Mouse (Mus musculus): ENCODE data around the gene Fbxl13. TPM values are rescaled to one million over a fixed set of nuclear protein-coding genes. Genes with fewer than 3 reads are reported as not detected.

Fbxl13 gene
- polyA plus RNA-seq, 1 experiment from 2014 or later = 0.18 TPM

- ATAC-seq = peak; percentile 68
- Histone ChIP-seq H3K27me3 (replicated peaks; ENCODE audit: control insufficient read depth, insufficient read depth, low read length) (no peaks in the 10 kb centered on the region), H3K4me3 (replicated peaks; ENCODE audit: low read length) (no peak within 1 kb of the TSS), H3K27ac (ENCODE audit: low read length) (no peak within 1 kb of the TSS), H3K4me2 (ENCODE audit: low read length) (no peak within 1 kb of the TSS), H3K9ac (replicated peaks; ENCODE audit: low read depth, low read length) (no peak within 1 kb of the TSS), H3K4me1 (replicated peaks; ENCODE audit: control insufficient read depth, insufficient read depth, low read length) (no peaks in the 10 kb centered on the region), H3K36me3 (ENCODE audit: control insufficient read depth, insufficient read depth) (no peaks in the 10 kb centered on the region), H3K9me3 (ENCODE audit: control insufficient read depth, low read length) (no peaks in the 10 kb centered on the region)
- 64% methylated on average over 17 of the region's 17 CpGs for WGBS
These were observed 101.8 kb downstream of the Fbxl13 start, which contains the start of gene Lrrc17 for GRCm38 (mm10) chr5:21543409-21544201. TSS of gene Lrrc17 (plus strand) at chr5:21543559.

GRCm38 (mm10) chr5:21542226-21542625 is 103.2 kb downstream of the Fbxl13 start:
- Histone ChIP-seq H3K4me3 (replicated peaks; ENCODE audit: low read length) (no peak overlapping the region), H3K4me1 (replicated peaks; ENCODE audit: control insufficient read depth, insufficient read depth, low read length) (no peaks in the 10 kb centered on the region), H3K4me2 (ENCODE audit: low read length) (no peak overlapping the region), H3K27ac (ENCODE audit: low read length) (no peak overlapping the region), H3K36me3 (ENCODE audit: control insufficient read depth, insufficient read depth) (no peaks in the 10 kb centered on the region), H3K27me3 (replicated peaks; ENCODE audit: control insufficient read depth, insufficient read depth, low read length) (no peaks in the 10 kb centered on the region), H3K9me3 (ENCODE audit: control insufficient read depth, low read length) (no peaks in the 10 kb centered on the region), H3K9ac (replicated peaks; ENCODE audit: low read depth, low read length) (no peak overlapping the region)
- no peak for ATAC-seq
- 86% methylated on average over 4 of the region's 4 CpGs for WGBS

DNA sequence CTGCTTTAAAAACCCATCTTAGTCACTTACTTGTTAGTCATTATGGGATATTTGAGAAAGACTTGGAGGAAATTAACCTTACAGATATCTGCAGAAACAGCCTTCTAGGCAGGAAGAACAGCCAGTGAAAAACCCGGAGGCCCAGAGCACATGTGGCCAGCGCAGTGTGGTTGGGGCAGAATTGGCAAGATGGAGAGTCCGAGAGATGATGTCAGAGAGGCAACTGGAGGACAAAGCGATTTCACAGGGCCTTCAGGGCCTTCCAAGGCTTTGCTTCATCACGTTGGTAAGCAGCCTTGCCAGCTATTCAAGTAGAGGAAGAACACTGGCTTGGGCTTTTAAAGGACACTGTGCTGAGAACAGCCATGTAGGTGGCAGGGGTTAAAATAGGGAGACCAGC is 112.5 kb downstream of the Fbxl13 start:
- H3K4me2 ChIP-seq (ENCODE audit: low read length) = no peak overlapping the region
- H3K4me3 ChIP-seq (replicated peaks; ENCODE audit: low read length) = no peak overlapping the region
- no peak for ATAC-seq
- H3K36me3 ChIP-seq (ENCODE audit: control insufficient read depth, insufficient read depth) = no peaks in the 10 kb centered on the region
- H3K4me1 ChIP-seq (replicated peaks; ENCODE audit: control insufficient read depth, insufficient read depth, low read length) = no peaks in the 10 kb centered on the region
- no peaks in the 10 kb centered on the region for H3K27me3 ChIP-seq (replicated peaks; ENCODE audit: control insufficient read depth, insufficient read depth, low read length)
- H3K9ac ChIP-seq (replicated peaks; ENCODE audit: low read depth, low read length) = no peak overlapping the region
- 86% methylated on average over 5 of the region's 5 CpGs for WGBS
- H3K27ac ChIP-seq (ENCODE audit: low read length) = no peak overlapping the region
- H3K9me3 ChIP-seq (ENCODE audit: control insufficient read depth, low read length) = peaks cover 2% of the 10 kb centered on the region; the same call in 1 of the 2 replicates

GRCm38 (mm10) chr5:21532126-21532525 is 113.3 kb downstream of the Fbxl13 start:
- WGBS = 85% methylated on average over 2 of the region's 2 CpGs
- no peak for ATAC-seq

GRCm38 (mm10) chr5:21529110-21529720 is 116.2 kb downstream of the Fbxl13 start:
- ATAC-seq = no peak
- Histone ChIP-seq H3K36me3 (ENCODE audit: control insufficient read depth, insufficient read depth) (no peaks in the 10 kb centered on the region), H3K4me2 (ENCODE audit: low read length) (no peak overlapping the region), H3K27me3 (replicated peaks; ENCODE audit: control insufficient read depth, insufficient read depth, low read length) (no peaks in the 10 kb centered on the region), H3K4me1 (replicated peaks; ENCODE audit: control insufficient read depth, insufficient read depth, low read length) (no peaks in the 10 kb centered on the region), H3K9ac (replicated peaks; ENCODE audit: low read depth, low read length) (no peak overlapping the region), H3K9me3 (ENCODE audit: control insufficient read depth, low read length) (peaks cover 2% of the 10 kb centered on the region; the same call in 1 of the 2 replicates), H3K4me3 (replicated peaks; ENCODE audit: low read length) (no peak overlapping the region), H3K27ac (ENCODE audit: low read length) (no peak overlapping the region)
- 87% methylated on average over 8 of the region's 8 CpGs for WGBS

More at GRCm38 (mm10) chr5:21532126-21532525, 113.3 kb downstream of the Fbxl13 start:
- no peak overlapping the region for H3K9ac ChIP-seq (replicated peaks; ENCODE audit: low read depth, low read length)
- no peak overlapping the region for H3K4me3 ChIP-seq (replicated peaks; ENCODE audit: low read length)
- peaks cover 2% of the 10 kb centered on the region; the same call in 1 of the 2 replicates for H3K9me3 ChIP-seq (ENCODE audit: control insufficient read depth, low read length)
- H3K4me2 ChIP-seq (ENCODE audit: low read length) = no peak overlapping the region
- no peak overlapping the region for H3K27ac ChIP-seq (ENCODE audit: low read length)
- no peaks in the 10 kb centered on the region for H3K4me1 ChIP-seq (replicated peaks; ENCODE audit: control insufficient read depth, insufficient read depth, low read length)
- no peaks in the 10 kb centered on the region for H3K36me3 ChIP-seq (ENCODE audit: control insufficient read depth, insufficient read depth)
- no peaks in the 10 kb centered on the region for H3K27me3 ChIP-seq (replicated peaks; ENCODE audit: control insufficient read depth, insufficient read depth, low read length)

DNA sequence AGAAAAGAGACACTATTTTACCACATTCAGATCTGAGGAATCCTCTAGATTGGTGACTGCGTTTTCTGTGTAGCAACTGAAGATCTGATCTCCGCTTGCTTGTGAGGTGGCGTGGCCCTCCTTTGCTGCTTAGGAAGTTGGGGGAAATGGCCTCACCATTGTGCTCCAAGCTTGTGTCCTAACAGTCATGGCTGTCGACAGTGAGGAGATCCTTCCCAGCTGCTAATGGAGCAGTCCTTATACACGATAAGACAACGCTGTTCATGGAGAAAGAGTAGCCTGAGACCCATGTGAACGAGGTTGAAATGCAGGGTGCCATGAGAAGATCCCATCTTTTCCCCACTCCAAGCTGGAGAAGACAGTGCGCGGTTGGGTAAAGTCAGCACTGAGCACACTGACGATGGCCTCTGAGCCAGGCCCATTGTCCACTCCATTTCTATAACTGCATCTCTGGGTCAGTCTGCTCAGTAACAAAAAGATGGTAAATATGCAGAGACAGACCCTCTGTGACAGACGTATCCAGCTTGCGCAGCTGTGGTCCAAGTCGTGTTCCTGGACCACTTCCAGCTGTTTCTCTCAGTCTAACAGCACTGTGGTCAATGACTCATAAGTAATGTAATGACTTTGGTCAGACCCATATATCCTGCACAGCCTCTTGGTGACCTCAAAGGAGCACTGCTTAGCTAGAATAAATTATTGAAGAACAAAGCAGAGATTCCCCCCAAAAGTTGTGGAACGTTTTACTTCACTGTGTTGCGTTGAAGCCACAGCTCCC is 117.2 kb downstream of the Fbxl13 start:
- Histone ChIP-seq H3K27ac (ENCODE audit: low read length) (no peak overlapping the region), H3K27me3 (replicated peaks; ENCODE audit: control insufficient read depth, insufficient read depth, low read length) (no peaks in the 10 kb centered on the region), H3K9me3 (ENCODE audit: control insufficient read depth, low read length) (peaks cover 2% of the 10 kb centered on the region; the same call in 1 of the 2 replicates), H3K36me3 (ENCODE audit: control insufficient read depth, insufficient read depth) (no peaks in the 10 kb centered on the region), H3K4me2 (ENCODE audit: low read length) (no peak overlapping the region), H3K4me1 (replicated peaks; ENCODE audit: control insufficient read depth, insufficient read depth, low read length) (no peaks in the 10 kb centered on the region), H3K4me3 (replicated peaks; ENCODE audit: low read length) (no peak overlapping the region), H3K9ac (replicated peaks; ENCODE audit: low read depth, low read length) (no peak overlapping the region)
- no peak for ATAC-seq
- 92% methylated on average over 15 of the region's 15 CpGs for WGBS

DNA sequence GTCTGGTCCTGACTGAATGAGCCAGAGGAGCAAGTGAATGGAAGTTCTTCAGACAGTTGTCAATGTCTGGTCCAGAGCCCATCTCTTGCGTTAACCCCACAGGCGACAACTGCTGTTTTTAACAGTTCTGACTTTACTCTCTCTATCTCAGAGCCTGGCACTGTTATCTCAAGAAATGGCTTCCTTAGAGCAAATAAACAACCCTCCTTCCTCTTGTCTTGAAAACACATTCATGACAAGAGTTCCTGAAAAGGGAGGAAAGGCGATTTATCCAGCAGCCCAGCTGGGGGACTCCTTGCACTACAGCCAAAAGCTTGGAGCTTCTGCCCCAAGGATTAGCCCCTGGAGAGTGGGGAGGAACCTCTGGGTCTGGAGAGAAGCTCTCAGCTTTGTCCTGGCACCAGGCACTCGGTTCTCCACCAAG is 117.9 kb downstream of the Fbxl13 start:
- ATAC-seq = no peak
- H3K9ac ChIP-seq (replicated peaks; ENCODE audit: low read depth, low read length) = no peak overlapping the region
- H3K27ac ChIP-seq (ENCODE audit: low read length) = no peak overlapping the region
- H3K27me3 ChIP-seq (replicated peaks; ENCODE audit: control insufficient read depth, insufficient read depth, low read length) = no peaks in the 10 kb centered on the region
- H3K4me2 ChIP-seq (ENCODE audit: low read length) = no peak overlapping the region
- peaks cover 2% of the 10 kb centered on the region; the same call in 1 of the 2 replicates for H3K9me3 ChIP-seq (ENCODE audit: control insufficient read depth, low read length)
- H3K36me3 ChIP-seq (ENCODE audit: control insufficient read depth, insufficient read depth) = no peaks in the 10 kb centered on the region
- no peak overlapping the region for H3K4me3 ChIP-seq (replicated peaks; ENCODE audit: low read length)
- H3K4me1 ChIP-seq (replicated peaks; ENCODE audit: control insufficient read depth, insufficient read depth, low read length) = no peaks in the 10 kb centered on the region
- 73% methylated on average over 4 of the region's 4 CpGs for WGBS

DNA sequence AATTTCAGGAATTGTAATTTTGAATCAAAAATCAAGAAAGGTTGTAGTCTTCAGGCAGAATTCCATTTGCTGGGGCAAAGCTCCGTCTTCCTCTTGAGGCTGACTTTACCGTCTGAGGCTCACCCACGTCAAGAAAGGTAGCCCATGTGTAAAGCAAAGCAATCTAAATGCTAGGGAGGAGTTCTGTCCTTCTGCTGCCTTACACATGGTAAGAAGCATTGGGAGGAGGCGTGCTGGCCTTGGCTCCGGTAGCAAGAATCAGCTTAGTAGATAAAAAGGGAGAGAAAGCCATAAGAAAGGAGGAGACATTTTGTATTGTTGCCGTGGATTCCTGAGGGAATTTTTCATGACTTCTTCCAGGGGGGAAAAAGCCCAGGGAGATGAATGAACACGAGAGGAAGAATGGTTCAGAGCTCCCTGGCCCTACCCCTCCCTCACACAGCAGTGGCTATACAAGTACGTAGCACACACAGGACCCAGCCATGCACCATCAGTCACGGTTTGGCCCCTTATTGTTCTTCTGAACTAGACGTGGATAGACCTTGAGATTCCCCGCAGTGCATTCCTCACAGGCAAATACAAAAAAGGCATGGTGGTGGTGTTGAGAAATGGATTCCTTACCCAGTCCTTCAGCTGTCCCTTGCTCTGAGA is 118.5 kb downstream of the Fbxl13 start:
- H3K9me3 ChIP-seq (ENCODE audit: control insufficient read depth, low read length) = peaks cover 2% of the 10 kb centered on the region; the same call in 1 of the 2 replicates
- no peak overlapping the region for H3K4me2 ChIP-seq (ENCODE audit: low read length)
- H3K9ac ChIP-seq (replicated peaks; ENCODE audit: low read depth, low read length) = no peak overlapping the region
- no peaks in the 10 kb centered on the region for H3K36me3 ChIP-seq (ENCODE audit: control insufficient read depth, insufficient read depth)
- H3K27ac ChIP-seq (ENCODE audit: low read length) = no peak overlapping the region
- no peak overlapping the region for H3K4me3 ChIP-seq (replicated peaks; ENCODE audit: low read length)
- ATAC-seq = no peak
- H3K4me1 ChIP-seq (replicated peaks; ENCODE audit: control insufficient read depth, insufficient read depth, low read length) = no peaks in the 10 kb centered on the region
- H3K27me3 ChIP-seq (replicated peaks; ENCODE audit: control insufficient read depth, insufficient read depth, low read length) = no peaks in the 10 kb centered on the region
- 48% methylated on average over 11 of the region's 11 CpGs for WGBS
